Mouse (Mus musculus) small intestine, adult 2 months (tissue): Measurements from ENCODE around the gene Bcl9.

ENCODE experiments used
- CTCF ChIP-seq: fragments of 200-500 bp; IDR thresholded peaks from 2 replicates; pipeline ENCODE4 v1.5.1; 2012; ENCODE audit warnings: low read depth, mild to moderate bottlenecking, control low read depth, inconsistent platforms, low read length, moderate library complexity, mixed read lengths; ENCODE audit not compliant: insufficient replicate concordance, insufficient read length; ENCODE audit errors: extremely low read depth
- POLR2A ChIP-seq: fragments of 200-500 bp; IDR thresholded peaks from 2 replicates; pipeline ENCODE4 v1.6.1; 2012; ENCODE audit warnings: low read depth, mild to moderate bottlenecking, control low read depth, inconsistent platforms, low read length, moderate library complexity

DNA sequence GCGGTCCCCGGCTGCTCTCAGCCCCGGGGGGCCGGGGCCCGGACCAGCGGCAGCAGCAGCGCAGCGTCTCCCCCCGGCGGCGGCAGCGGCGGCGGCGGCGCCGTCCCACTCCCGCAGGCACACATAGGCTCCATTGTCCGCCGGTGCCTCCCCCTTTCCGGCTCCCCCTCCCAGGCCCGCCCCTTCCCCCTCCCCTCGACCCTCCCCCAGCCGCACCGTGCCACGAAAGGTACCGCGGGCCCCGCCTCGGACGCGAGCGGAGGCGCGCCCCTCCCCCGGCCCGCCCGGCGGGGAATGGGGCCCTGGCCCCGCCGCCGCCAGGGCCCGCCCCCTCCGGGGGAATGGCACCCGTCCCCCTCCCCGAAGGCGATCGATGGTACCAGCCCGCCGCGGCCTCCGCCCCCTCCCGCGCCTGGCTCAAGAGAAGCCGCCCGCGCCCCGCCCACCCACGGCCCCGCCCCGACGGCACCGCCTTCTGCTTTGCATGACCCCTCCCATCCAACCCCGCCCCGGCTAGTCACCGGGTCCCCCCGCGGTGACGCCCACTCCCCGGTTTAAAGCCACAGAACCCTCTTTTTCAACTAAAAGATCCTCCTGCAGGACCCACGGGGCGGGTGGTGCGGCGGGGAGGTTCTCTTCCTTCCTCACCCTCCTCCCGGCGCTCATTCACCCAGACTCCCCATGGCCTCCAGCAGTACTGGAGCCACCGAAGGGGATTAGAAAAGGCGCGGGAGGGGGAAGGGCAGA is 70.3 kb downstream of the Bcl9 start:
- peak; percentile 50 for TF ChIP-seq POLR2A
- no peak for TF ChIP-seq CTCF
